Mouse (Mus musculus): Measurements from ENCODE around the gene Ankrd31.
"Not testable (repeated sequence)": the region's sequence is repeated elsewhere in the genome, so short reads cannot be mapped to it uniquely, and the experiment has no call there.

The Ankrd31 gene

GRCm38 (mm10) chr13:96936173-96936777 lies 188.2 kb downstream of the Ankrd31 start:
- intact Hi-C loops (cut with DNase I) = no loop called here

DNA sequence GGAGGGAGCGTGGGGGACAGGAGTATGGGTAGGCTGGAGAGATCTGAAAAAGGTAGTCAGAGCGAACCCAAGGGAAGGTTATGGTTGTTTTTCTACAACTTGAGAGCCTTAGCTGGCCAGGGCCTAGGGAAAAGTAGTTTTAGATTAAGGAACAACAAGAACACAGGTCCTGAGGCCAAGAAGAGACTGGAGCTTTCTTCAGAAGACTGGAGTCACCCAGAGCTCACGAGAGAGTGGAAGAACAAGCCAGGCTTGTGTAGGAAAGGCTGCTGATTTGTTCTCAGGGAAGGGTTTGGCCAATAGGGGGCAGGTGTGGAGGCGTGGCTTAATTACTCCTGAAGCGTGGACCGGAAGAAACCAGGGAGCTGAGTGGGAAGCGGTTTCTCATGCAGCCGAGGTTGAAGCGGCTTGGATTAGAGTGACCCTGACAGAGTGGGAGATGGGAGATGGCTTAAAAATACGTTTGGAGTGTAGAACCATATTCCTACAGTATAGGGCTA lies 189.0 kb downstream of the Ankrd31 start:
- intact Hi-C loops (cut with DNase I) = no loop called here

GRCm38 (mm10) chr13:96939680-96940079 lies 191.6 kb downstream of the Ankrd31 start:
- intact Hi-C loops (cut with DNase I) = no loop called here

GRCm38 (mm10) chr13:96941481-96941880 lies 193.4 kb downstream of the Ankrd31 start:
- intact Hi-C loops (cut with DNase I) = not testable (repeated sequence)

- intact Hi-C loops (cut with DNase I) = no loop called here
These were observed 195.5 kb downstream of the Ankrd31 start for GRCm38 (mm10) chr13:96943571-96943970.

- intact Hi-C loops (cut with DNase I) = no loop called here
These were observed 197.7 kb downstream of the Ankrd31 start for GRCm38 (mm10) chr13:96945748-96946147.

DNA sequence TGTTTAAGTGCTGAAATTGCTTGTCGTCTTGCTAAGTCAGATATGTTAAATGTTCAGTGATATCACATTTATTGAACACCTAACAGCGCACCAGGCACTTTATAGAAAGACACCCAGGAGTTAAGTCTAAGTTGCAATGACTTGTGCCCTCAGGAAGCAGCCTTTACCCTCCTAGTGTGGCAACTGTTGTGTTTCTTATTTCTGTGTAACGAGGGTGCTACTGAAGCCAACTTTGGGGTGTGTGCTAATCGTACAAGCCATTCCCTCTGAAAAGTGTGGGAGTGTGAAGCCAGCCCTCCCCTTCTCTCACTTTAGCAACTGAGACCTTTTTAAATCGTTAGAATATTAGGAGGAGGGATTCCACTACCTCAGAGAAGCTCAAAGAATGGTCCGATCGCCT lies 199.7 kb downstream of the Ankrd31 start:
- intact Hi-C loops (cut with DNase I) = no loop called here

DNA sequence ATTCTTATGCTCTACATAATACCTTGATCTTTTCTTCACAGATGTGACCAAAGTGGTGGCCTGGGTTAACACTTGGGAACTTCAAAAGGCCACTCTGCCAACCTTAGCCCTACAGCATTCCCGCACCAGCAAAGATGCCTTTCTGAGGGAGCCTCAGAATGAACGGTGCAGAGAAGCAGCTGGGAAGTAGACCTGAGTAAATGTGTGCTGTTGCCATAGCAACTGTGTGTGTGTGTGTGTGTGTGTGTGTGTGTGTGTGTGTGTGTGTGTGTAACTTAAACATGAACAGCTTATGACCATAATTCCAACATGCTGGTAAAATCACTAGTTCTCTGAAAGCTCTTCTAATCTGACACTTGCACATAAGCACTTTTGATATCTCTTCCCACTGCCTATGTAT lies 203.8 kb downstream of the Ankrd31 start:
- intact Hi-C loops (cut with DNase I) = no loop called here

DNA sequence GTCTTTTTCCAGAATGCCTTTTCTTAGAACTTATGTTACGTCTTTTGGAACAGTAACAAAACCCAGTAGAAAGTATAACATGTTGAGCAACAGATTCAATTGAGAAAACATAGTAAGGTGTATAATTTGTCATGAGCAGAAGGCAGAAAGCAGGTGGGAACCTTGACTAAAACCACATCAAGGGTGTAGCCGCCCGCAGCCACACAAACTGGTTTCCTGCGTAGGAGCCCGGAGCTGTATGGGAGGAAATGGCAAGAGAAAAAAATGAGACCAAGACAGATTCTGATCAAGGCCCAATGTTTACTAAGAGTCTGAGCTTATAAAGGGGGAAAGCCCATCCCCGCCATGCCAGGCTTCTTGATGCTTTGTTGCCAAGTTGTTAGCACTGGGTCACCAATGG lies 208.4 kb downstream of the Ankrd31 start:
- intact Hi-C loops (cut with DNase I) = no loop called here
